Comparison of ENCODE assay signal across 7 mouse cellular contexts in the genomic region with DNA sequence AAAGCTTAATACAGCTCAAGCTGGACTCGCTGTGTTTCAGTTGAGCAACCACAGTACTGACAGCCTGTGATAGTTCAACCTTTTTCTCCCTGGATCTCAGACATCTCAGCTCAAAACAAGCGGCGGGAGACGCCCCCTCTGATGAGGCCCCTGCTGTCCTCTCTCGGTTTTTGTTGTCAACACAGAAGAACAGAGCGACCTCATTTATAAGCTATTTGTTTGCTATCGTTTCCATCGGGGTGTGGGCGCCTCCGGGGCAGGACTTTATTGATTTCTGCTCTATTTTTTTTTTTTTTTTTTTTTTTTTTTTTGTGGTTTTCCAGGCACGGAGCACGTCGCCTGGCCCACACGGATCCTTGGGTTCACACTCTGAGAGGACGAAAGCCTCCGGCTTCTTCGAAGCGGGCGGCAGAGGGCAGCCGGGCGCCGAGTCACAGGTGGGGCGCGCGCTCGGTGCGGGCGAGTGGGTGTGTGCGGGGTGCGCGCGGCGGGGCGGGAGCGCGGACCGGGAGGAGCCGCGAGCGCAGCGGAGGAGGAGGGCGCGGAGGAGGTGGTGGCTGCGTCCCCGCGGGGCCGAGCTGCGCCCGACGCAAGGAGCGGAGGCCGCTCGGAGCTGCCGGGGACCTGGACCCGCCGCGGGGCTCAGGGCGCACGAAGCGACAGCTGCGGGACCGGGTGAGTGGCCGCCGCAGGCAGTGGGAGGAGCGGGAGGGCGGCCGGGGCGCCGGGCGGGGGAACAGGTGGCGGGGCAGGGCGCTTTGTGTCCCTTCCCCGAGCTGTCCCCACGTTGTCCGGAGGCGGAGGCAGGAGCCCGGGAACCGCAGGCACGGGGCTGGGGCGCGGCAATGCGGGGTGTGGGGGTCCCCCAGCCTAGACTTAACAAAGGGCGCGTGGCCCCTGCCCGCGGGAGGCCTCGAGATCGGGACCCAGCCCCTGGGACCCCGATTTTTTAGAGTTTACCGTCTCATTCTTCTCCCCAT. TPM values are rescaled to one million over a fixed set of nuclear protein-coding genes. Genes with fewer than 3 reads are reported as not detected.
DNase-seq lines count a peak whose midpoint lies in the region; ATAC-seq and TF ChIP-seq lines count a peak whose summit lies in the region.

TSS of gene Dapk1 (plus strand) at position 512 of the 980 bp plus-strand sequence.

- peak; percentile 60 for TF ChIP-seq CTCF in kidney, postnatal 0 days (IDR thresholded peaks at IDR 0.05; ENCODE audit: low read depth)
- TF ChIP-seq CTCF in midbrain, postnatal 0 days (IDR thresholded peaks at IDR 0.05), result peak; percentile 67

- WGBS in heart, embryonic 12.5 days, result under 1% methylated on average over 84 of the region's 90 CpGs
- under 1% methylated on average over 78 of the region's 90 CpGs for WGBS in kidney, postnatal 0 days
- 2% methylated on average over 57 of the region's 90 CpGs for WGBS in midbrain, postnatal 0 days

- peak within 1 kb of the TSS; percentile 48 for H3K27ac ChIP-seq in heart, embryonic 12.5 days (ENCODE audit: poor library complexity, severe bottlenecking)
- peak within 1 kb of the TSS; percentile 93 for H3K27ac ChIP-seq in kidney, postnatal 0 days
- peak within 1 kb of the TSS; percentile 96 for H3K27ac ChIP-seq in midbrain, postnatal 0 days (ENCODE audit: low read depth, low read length)

- H3K4me1 ChIP-seq in heart, embryonic 12.5 days (replicated peaks), result no peaks in the 10 kb centered on the region
- H3K4me1 ChIP-seq in kidney, postnatal 0 days (replicated peaks; ENCODE audit: insufficient read depth, low read length), result no peaks in the 10 kb centered on the region
- peaks cover 4% of the 10 kb centered on the region for H3K4me1 ChIP-seq in midbrain, postnatal 0 days (ENCODE audit: insufficient read depth, low read length)

- ATAC-seq in heart, embryonic 12.5 days (ENCODE audit: insufficient number of reproducible peaks, low FRiP score), result peak; percentile 88
- peak; percentile 85 for ATAC-seq in kidney, postnatal 0 days (replicated peaks; ENCODE audit: low FRiP score, low read depth)
- peak; percentile 86 for ATAC-seq in midbrain, postnatal 0 days (ENCODE audit: low FRiP score)

- no peaks in the 10 kb centered on the region; the same call in 1 of the 2 replicates for H3K36me3 ChIP-seq in heart, embryonic 12.5 days
- H3K36me3 ChIP-seq in kidney, postnatal 0 days (ENCODE audit: insufficient read depth, low read length), result no peaks in the 10 kb centered on the region
- peaks cover 3% of the 10 kb centered on the region; the same call in 1 of the 2 replicates for H3K36me3 ChIP-seq in midbrain, postnatal 0 days (ENCODE audit: insufficient read depth, low read length)

- H3K9me3 ChIP-seq in heart, embryonic 12.5 days (replicated peaks), result no peaks in the 10 kb centered on the region
- no peaks in the 10 kb centered on the region for H3K9me3 ChIP-seq in kidney, postnatal 0 days (replicated peaks; ENCODE audit: low read length)
- H3K9me3 ChIP-seq in midbrain, postnatal 0 days (ENCODE audit: low read length), result no peaks in the 10 kb centered on the region

- H3K4me3 ChIP-seq in heart, embryonic 12.5 days, result peak within 1 kb of the TSS; percentile 98
- H3K4me3 ChIP-seq in kidney, postnatal 0 days (replicated peaks; ENCODE audit: low read depth, low read length), result peak within 1 kb of the TSS; percentile 83
- peak within 1 kb of the TSS; percentile 93 for H3K4me3 ChIP-seq in midbrain, postnatal 0 days (ENCODE audit: low read depth, low read length)

- peak; percentile 70 for DNase-seq in brain, embryonic 18.5 days (ENCODE audit: low read depth, low spot score)
- peak; percentile 49 for DNase-seq in fibroblast of lung, adult 2 months (ENCODE audit: low read depth)
- DNase-seq in kidney, postnatal 0 days (ENCODE audit: low spot score), result peak; percentile 86
- peak; percentile 81 for DNase-seq in liver
- DNase-seq in midbrain, postnatal 0 days (ENCODE audit: low spot score), result peak; percentile 91
- DNase-seq in spleen, postnatal 4 days (ENCODE audit: low spot score in 2 of 2), result peak; percentile 57 to 78

- no peaks in the 10 kb centered on the region for H3K27me3 ChIP-seq in heart, embryonic 12.5 days (replicated peaks)
- no peaks in the 10 kb centered on the region for H3K27me3 ChIP-seq in kidney, postnatal 0 days (ENCODE audit: insufficient read depth, low read length)
- no peaks in the 10 kb centered on the region for H3K27me3 ChIP-seq in midbrain, postnatal 0 days (ENCODE audit: insufficient read depth, low read length)

- peak within 1 kb of the TSS; percentile 91 for H3K9ac ChIP-seq in heart, embryonic 12.5 days
- peak within 1 kb of the TSS; percentile 87 for H3K9ac ChIP-seq in kidney, postnatal 0 days (ENCODE audit: low read depth, low read length)
- H3K9ac ChIP-seq in midbrain, postnatal 0 days (replicated peaks; ENCODE audit: low read length, poor library complexity, severe bottlenecking), result peak within 1 kb of the TSS; percentile 95

- H3K4me2 ChIP-seq in heart, embryonic 12.5 days, result peak within 1 kb of the TSS; percentile 90
- peak within 1 kb of the TSS; percentile 99 for H3K4me2 ChIP-seq in kidney, postnatal 0 days (ENCODE audit: low read length)
- H3K4me2 ChIP-seq in midbrain, postnatal 0 days (ENCODE audit: low read depth, low read length, poor library complexity, severe bottlenecking), result peak within 1 kb of the TSS; percentile 49

RNA-seq across cellular contexts. Expression of gene Dapk1, which starts in this region (rescaled TPM):
- polyA plus RNA-seq in heart, embryonic 12.5 days (2016; fragmentation: Nextera tagmentation; extraction: Ambion mirVana), result 12.5 and 15.8 TPM in 2 replicates
- polyA plus RNA-seq in kidney, postnatal 0 days (2015; fragmentation: Nextera tagmentation; extraction: Ambion mirVana), result 21.4 and 22.1 TPM in 2 replicates
- total RNA-seq in midbrain, postnatal 0 days (2014; rRNA removed), result 68.7 and 68.9 TPM in 2 replicates
- 27.6 and 28.3 TPM in 2 replicates for polyA plus RNA-seq in midbrain, postnatal 0 days (2015; fragmentation: Nextera tagmentation; extraction: Ambion mirVana)

Comparison
In these comparisons a context has a peak if more than half of its experiments do, and no peak if none do; other contexts are left out.
1. Peak in every context shown above with its lines: DNase-seq, ATAC-seq, H3K4me3 ChIP-seq and H3K27ac ChIP-seq.
2. H3K4me2 ChIP-seq: peak in every context shown above with its lines; median percentile 99 in kidney, postnatal 0 days; 90 in heart, embryonic 12.5 days; 49 in midbrain, postnatal 0 days.